Mouse (Mus musculus) left cerebral cortex, adult 11 months (tissue): ENCODE measurements around the gene Akap12.
A peak's percentile ranks its signal among the peaks of the same experiment; 100 is the strongest.

ENCODE experiments used
- DNase-seq: peaks from one replicate; pipeline ENCODE4 v3.0.0; 2022; ENCODE audit warnings: low spot score

Akap12 gene

DNA sequence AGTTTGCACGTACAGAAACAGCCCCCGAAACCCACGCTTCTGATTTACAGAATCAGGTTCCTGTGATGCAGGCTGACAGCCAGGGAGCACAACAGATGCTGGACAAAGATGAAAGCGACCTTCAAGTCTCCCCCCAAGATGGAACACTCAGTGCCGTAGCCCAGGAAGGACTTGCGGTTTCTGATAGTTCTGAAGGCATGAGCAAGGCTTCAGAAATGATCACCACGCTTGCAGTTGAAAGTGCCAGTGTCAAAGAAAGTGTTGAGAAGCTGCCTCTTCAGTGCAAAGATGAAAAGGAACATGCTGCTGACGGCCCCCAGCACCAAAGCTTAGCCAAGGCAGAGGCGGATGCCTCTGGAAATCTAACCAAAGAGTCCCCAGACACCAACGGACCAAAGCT is 91.3 kb downstream of the Akap12 start:
- no peak for DNase-seq

DNA sequence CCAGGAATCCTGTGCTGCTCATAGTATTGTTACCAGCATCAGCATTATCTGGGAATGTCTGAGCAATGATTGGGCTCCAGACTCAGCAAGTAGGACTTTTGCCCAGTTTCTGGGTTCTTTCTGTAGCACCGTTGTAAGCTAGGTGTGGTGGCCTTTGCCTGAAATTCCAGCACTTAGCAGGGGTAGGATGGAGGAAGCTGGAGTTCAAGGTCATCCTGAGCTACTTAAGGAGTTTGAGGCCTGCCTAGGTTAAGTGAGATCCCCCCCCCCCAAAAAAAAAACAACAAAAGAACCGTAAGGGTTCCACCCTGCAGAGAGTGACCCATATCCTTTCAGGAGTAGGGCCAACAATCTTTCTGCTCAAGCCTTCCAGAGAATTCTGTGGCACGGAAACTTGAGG is 98.4 kb downstream of the Akap12 start:
- DNase-seq, result no peak

DNA sequence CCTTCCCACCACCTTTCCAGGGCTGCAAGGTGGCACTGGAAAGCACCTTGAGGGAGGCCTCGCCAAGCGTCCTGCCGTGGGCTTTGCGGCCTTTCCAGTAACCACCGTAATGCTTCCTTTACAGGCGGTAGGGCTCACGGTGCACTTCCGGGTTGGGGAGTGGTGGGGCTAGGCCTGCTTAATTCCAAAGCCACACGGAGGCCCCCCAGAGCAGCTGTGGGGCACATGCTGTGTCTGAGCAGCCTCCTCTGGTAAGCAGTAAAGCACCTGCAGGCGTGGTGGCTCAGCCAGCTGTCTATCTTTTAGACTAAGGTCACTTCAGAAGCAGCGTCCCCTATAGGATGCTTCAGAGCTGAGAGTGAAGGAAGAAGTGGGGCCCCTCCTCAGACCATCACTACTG is 103.9 kb downstream of the Akap12 start:
- DNase-seq, result no peak

- DNase-seq, result no peak
These were observed 105.8 kb downstream of the Akap12 start for GRCm38 (mm10) chr10:4372011-4372410.

DNA sequence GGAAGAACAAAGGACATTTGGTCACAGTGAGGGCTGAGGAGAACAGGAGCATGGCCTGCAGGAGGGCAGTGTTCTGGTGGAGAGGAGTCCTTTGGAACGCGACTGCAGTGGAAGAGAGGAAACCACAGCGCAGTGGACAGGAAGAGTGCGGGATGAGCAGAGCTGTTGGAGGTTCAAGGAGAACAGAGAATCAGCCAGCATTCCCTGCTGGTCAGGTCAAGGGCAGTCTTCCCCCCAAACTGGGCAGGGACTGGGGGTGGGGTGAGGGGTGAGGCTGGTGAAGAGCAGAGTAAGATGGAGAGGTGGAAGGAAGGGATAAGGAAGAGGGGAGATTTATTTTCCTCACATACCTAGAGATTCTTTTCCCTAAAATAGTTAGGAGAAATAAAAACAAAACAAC is 107.4 kb downstream of the Akap12 start:
- DNase-seq, result no peak

GRCm38 (mm10) chr10:4374239-4374638 is 108.1 kb downstream of the Akap12 start:
- no peak for DNase-seq

GRCm38 (mm10) chr10:4374734-4375133 is 108.6 kb downstream of the Akap12 start:
- DNase-seq, result no peak

DNA sequence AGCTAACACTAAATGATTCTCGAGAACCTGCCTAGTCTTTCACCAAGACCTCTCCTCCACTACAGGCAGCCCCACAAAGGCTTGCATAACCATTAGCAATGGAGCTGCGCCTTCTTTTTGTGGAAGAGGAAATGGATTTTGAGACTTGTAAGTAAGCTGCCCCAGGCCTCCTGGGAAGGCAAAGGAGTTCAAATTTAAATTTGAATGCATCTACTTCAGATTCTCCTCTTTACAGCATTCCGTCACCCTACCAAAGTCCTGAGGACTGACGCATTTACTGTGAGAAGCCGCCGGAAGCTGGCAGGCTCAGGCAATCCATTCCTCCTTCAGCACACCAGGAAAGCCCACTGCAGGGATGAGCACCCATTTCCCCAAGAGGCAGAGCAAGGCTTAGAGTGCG is 109.1 kb downstream of the Akap12 start:
- no peak for DNase-seq

DNA sequence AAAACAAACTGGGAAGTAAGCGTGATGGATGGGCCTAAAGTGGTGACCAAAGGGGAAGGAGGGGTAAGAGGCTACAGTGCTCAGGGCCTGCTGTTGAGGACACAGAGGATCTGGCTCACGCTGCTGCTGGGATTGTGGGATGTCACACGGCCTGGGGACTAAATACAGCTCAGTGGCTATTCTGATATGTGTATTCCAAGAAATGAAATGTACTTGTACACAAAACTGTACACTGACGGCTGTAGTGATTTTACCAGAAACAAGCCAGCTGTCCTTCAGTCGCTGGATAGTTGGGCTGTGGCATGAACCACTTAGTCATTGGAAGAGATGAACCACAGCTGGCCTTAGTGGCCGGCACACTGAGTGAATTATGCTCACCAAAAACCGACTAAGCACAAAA is 110.3 kb downstream of the Akap12 start:
- DNase-seq, result no peak

DNA sequence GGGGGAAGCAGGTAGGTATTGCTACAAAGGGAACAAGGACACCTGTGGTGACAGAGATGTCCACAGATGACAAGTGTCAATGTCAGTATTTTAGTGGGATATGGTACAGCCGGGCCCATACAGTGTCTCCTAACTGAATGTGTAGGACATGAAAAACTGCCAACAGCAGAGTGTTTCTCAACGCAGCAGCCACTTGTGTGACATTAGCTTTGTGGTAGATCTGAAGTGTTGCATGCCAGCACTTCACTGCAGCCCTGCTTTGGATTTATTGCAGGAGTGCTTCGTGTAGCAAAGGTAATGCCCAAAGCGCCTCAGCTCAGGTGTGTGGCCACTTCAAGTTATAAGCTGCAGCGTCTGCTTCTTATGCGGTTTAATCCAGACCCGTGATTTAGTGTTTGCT is 110.8 kb downstream of the Akap12 start:
- DNase-seq, result no peak

- DNase-seq, result no peak
These were observed 114.6 kb downstream of the Akap12 start for GRCm38 (mm10) chr10:4380748-4381147.

GRCm38 (mm10) chr10:4384244-4384643 is 118.1 kb downstream of the Akap12 start:
- no peak for DNase-seq

DNA sequence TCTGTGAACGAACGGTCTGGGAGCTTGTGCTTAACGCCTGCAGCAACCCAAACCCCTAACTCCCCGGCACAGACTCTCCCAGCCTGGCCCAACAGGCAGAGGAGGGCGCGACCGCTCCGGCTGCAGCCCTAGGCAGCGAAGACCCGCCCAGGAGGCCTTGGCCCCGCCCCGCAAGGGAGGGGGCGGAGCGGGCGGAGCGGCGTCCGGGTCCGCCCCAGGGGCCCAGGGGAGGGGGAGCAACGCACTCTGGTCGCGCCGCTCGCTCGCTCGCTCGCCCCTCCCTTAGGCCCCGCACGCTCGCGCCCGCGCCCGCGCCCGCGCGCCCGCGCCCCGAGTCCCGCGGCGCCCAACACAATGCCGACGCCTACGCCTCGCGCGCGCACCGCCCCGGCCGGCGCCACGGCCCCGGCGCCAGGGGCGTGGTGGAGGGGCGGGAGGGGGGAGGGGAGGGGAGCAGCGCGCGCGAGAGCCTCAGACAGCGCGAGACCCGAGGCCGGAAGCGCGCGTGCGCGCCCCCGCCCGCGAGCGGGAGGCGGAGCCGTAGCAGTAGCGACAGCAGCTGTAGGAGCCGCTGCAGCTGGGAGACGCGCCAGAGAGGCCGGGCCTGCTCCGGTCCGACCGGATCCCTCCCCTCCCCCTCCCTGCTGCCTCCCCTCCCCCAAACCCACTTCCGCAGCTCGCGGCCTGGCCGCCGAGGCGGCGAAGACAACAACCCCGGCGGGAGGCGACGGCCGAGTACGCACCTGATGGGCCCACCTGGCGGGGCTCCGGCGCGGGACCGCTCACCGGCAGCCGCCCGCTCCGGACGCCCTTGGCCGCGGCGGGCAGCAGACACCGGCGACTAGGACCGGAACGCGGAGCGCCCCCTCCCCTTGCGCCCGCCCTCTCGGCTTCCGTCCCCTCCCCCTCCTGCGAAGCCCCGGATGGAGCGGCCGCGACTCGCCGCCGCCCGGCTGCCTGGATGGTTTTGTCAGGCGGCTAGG is 120.7 kb downstream of the Akap12 start:
- DNase-seq, result peak; percentile 93

- no peak for DNase-seq
These were observed 121.7 kb downstream of the Akap12 start, which contains the start of gene Zbtb2 for GRCm38 (mm10) chr10:4387701-4388383. Gene Zbtb2, minus strand, starts transcription at chr10:4388108.

DNA sequence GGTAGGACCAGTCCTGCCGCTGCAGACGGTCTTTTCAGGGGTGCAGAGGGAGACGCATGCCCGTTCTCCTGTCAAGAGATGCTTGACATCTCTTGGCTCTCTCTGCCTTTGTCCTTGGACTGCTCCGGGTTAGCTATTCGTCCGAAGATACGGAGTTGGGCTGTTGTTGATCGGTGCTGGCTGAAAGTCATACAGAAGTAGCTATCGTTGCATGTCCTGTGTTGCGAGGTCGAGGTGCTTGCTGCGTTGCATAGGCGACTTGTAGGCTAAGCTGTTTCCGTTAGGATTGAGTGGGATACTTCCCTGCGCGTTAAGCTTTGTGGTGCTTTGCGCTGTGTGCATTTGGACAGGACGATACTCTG is 122.2 kb downstream of the Akap12 start:
- no peak for DNase-seq

DNA sequence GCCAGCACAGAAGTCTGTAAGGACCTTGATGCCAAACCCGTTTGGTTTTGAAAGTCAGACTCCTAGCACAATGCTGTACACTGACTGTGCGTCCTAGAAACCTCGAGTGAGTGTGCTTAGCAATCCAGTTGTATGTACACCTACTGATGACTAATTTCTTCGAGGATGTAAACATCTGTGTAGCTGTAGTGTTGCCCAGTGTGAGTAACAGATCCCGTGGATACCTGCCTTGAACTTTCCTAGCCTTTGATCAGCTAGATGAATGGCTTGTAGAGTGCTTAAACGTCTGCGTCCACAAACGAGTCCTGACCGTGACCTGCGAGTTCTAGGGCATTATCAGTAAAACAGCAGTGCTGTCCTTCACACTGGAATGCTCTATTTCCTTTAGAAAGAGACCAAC is 122.9 kb downstream of the Akap12 start:
- no peak for DNase-seq

DNA sequence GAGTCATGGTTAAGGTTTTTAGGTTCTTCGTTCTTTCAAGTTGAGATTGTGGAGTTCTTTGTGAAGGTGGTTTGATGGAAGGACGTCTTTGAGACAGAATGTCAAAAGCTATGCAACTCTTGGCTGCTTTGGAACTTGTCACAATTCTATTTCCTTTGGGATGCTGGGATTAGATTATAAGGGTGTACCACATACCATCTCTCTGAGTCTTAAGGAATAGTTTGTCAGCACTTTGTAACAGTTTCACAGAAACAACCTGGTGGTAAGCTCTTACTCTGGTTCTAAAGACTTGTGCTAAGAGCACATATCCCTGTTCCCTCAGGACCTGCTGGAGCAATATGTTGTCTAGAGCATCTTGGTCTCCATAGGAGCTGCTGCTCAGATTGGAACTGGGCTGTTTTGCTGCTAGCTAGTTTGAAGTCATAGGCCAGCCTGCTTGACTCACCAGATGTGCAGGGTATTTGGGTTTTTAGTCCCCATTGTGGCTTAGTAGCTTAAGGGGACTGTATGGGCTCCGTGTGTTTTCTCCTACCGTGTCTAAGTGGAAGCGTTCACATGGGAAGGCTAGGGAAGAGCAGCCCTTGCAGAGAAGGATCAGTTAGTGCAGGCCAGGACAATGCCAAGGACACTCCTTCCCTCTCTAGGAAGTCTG is 123.4 kb downstream of the Akap12 start:
- no peak for DNase-seq

GRCm38 (mm10) chr10:4390550-4390949 is 124.4 kb downstream of the Akap12 start:
- DNase-seq, result no peak

GRCm38 (mm10) chr10:4391076-4391475 is 124.9 kb downstream of the Akap12 start:
- DNase-seq, result no peak

DNA sequence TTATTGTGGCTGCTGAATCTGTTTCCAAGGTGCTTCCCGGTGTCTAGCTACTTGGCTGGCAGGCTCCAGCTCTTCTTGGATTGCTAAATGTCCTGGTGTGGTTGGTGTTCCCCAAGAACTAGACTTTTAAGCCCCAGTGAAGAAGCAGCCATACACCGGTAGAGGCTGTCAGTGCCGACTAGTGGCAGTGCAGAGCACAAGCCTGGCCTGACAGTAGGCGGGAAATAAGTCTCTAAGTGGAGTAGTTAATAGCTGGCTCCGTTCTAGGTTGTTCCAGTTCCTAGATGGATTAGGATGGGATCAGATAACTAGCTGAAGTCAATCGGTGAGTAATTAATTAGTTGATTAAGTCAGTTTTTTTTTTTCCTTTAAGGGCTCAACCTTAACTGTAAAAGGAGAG is 125.7 kb downstream of the Akap12 start:
- no peak for DNase-seq

GRCm38 (mm10) chr10:4395321-4395720 is 129.1 kb downstream of the Akap12 start:
- DNase-seq, result no peak

- no peak for DNase-seq
These were observed 131.9 kb downstream of the Akap12 start for GRCm38 (mm10) chr10:4398058-4398457.
